Mouse (Mus musculus): ENCODE results near the gene Gm10428.
"Not testable (repeated sequence)": the region's sequence is repeated elsewhere in the genome, so short reads cannot be mapped to it uniquely, and the experiment has no call there.

Gene Gm10428

DNA sequence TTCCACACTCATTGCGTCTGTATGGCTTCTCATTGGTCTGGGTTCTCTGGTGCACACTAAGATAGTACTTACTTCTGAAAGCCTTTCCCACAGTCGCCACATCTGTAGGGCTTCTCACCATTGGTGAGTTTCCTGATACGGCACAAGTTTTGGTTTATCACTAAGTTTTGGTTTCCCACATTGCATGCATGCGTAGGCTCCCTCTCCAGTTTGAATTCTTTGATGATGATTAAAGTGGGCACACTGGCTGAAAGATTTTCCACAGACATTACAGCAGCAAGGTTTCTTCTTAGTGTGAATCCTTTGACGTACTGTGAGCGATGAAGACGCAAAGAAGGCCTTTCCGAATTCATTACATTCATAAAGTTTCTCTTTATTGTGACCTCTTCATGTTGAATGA lies at the start of gene Gm10428:
Gm10428 (plus strand) TSS at position 321 of the 400 bp plus-strand sequence.
- no peak for DNase-seq (ENCODE audit: low spot score)

DNA sequence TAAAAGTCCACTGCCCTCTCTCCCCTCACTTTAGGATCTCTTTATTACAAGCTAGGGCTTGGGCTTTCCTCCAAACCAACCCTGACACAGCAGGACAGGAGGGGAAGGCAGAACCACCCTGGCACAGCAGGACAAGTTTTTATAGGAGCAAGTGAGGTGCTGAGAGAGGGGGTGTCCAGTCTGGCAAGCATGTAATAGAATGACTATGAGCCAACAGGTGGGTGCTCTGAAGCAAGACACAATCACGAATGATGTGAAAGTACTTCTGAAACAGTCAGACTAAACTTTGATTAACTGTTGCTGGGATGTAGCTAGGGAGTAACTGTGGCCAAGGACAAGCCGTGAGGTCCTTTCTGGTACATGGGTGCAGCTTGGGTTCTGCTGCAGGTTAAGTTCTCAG lies 46.8 kb upstream of the Gm10428 start:
- DNase-seq (ENCODE audit: low spot score), result no peak

DNA sequence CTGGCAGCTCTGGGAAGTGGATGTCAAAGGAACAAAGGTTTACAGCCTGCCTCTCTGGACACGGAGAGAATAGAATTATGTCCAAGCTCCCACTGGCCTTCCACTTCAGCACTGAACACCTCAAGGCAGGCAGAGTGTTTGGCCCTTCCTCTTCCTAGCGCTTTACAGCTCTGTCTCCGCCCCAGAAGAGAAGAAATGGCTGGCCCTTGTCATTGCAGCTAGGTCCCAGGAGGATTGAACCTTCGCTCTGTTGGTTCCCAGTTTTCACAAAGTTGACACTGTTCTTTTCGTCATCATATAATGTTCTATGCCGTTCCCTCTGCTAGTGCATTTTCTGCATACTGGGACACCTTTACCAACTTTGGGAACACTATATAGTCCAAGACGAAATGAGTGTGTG lies 44.6 kb upstream of the Gm10428 start:
- DNase-seq (ENCODE audit: low spot score), result no peak

DNA sequence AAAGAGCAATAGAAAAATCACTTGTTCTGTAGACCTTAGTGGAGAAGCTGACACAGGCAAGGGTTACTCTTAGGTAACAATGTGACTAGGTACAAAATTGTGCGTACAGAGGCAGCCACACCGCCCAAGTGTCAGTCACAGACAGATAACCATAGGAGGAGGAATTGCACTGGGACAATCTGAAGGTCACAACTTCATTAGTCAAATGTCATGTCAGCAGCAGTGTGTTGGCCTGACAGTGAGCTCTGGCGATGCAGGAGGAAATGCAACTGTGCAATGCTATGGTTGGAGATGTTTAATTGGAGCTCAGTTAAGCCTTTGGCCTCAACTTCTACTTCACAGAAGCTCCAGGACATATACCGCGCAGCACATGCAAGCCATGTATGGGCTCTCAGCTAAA lies 42.2 kb upstream of the Gm10428 start:
- DNase-seq (ENCODE audit: low spot score), result no peak

DNA sequence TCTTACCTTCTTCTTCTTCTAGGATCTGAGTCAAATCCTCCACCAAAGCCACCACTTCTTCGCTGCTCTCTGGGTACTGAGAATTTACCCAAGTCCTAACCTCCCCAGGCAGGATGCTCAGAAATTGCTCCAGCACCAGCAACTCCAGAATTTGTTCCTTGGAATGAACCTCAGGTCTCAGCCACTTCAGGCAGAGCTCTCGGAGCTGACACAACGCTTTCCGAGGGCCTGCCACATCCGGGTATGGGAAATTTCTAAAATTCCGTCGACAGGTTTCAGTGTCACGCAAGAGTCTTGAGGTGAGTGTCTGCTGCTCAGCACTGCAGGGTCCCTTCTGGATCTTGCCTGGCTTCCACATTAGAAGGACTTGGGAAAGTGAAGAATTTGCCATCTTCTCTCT lies 24.6 kb upstream of the Gm10428 start:
- no peak for DNase-seq (ENCODE audit: low spot score)

DNA sequence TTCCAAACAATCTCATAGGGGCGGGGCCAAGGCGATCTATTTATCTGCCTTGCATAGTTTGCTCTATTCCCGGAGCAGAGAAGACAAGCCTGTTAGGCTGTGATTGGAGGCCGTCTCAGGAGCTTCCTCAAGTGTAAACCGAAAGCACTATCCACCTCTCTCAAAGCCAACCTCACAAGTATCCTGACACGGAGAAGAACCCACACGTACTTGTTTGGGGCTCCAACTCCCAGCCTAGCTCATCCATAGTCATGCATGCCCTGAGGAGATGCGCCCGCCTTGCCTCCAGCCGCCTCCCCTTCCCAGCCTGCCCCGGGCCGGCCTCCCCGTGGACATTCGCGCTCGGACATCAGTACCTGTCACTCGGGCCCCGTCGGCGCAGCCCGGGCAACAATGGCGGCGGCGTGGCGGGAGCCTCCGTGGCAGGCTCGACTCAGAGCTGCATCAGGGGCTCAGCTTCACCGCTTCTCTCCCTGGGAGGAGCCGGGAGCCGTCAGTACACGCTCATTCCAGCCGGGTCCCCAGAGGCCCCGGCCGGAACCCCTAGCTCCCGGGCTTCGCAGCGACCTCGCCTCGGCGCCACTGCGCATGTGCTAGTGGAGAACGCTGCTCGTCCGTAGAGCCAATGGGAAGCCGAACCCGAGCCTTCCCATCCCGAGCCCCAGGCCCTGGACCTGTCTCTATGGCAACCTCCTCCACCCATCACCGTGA lies 21.4 kb upstream of the Gm10428 start, which contains the start of gene Zfp287:
Zfp287 (minus strand) TSS at position 595 of the 711 bp plus-strand sequence.
- peak; percentile 92 for DNase-seq (ENCODE audit: low spot score)

DNA sequence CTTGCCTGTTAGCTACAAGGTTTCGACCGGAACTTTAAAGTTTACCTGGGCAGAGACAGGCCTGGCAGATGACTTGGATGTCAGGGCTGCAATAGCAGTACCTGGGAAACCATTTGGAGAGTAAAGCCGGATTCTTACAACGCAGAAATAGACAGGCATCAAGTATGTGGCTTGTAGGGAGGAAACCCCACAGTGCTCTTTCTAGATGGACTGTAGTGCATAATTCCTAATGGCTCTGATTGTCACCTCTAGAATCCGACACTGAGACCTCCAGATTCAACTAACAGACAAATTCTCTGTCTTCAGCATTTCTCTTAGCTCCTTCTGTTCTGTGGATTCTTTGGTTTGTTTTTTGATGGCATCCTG lies 20.9 kb upstream of the Gm10428 start:
- no peak for DNase-seq (ENCODE audit: low spot score)

DNA sequence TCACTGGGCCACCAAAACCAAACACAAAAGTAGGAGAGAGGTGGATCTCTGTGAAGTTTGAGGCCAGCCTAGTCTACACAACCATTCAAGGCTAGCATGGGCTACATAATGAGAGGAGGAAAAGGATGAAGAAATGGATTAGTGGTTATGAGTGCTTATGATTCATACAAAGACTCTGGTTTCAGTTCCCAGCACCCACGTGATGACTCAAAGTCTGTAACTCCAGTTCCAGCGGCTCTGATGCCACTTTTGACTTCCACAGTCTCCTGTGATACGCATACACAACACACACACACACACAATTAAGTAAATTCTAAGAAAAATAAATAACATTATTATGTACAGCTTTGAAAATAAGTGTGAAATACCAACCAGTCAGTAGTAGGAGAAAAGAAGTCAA lies 20.2 kb upstream of the Gm10428 start:
- DNase-seq (ENCODE audit: low spot score), result no peak

DNA sequence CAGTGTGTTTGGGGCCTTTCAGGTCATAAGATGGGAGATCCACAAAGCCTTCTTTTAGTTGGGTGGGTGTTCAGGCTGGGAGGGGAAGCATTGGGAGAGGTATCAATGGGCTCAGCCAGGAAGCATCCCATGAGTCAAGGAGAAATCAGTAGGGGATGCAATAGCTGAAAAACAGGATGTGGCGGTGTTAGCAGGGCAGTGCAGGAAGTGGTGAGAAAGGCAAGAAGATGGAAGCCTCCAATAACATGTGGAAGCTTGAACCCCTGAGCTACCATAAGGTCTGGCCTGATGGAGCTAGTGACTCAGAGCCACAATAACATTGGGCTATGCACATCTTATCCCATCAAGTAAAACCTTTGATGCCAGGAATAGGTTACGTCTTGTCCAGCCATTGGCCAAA lies 11.7 kb upstream of the Gm10428 start:
- DNase-seq (ENCODE audit: low spot score), result no peak

DNA sequence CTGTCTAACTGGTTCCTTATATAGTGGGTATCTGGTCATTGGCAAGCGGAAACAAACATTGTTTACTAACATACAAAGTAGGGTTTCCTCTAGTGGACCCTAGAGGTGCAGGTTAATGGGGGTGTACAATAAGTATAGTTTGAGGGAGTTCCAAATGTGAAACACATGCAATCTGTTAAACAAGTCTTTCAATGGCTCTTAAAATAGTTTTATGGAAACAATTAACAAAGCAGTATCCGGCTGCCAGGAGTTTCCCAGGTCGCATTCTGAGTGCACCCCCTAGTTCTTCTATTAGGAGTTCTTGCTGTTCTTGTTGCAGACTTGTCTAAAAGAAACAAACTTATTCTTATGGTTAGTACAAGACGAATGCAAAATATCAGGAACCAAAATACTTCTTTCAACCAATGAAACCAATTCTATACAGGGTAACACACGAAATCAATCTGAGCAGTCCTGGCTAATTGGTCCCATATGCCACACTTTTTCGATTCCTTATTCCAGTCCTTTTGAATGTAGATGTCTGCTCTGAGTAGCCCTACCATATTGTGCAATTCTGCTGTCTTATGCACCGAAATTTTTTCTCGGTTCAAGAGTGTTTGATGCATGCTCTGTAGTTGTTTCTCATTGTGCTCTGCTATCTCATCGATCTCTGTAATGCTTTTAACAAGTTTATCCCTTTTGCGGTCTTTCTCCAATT lies 10.5 kb upstream of the Gm10428 start:
- DNase-seq (ENCODE audit: low spot score), result no peak

DNA sequence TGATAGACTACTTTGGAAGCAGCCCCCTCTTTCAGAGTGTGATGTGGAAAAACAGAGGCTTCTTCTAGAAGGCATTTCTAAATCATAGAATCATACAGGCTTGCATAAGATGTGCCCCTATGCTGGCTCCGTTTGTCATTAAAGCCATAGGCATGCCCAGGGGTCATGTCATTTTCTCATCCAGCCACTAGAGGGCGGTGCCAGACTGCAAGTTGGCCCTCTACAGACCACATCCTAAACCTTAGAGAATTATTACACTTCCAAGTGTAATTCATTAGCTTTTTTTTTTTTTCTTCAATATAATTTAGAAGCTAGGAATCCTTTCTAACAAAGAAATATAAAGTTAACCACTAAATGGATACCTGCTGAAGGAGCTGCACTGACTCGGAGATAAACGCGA lies 8.8 kb upstream of the Gm10428 start:
- peak; percentile 62 for DNase-seq (ENCODE audit: low spot score)

DNA sequence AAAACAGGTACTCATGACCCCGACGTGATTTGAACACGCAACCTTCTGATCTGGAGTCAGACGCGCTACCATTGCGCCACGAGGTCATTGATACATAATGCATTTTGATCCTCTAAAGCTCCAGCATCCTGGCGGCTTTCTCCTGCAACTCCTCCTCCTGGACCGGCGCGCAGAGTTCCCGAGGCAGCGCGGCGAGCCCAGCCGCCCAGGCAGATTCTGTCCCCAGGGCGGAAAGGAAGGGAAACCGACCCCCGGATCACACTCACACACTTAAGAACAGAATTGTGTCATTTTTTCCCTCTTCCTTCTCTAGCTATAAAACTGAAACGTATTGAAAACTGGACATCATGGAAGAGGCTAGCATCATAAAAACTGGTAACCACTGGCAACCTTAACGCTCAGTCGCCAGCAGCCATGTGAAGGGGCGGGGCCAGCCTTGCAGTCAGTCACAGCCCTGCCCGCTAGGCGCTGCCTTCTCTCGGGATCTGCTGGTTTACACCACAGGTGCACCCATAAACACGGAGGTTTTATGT lies 6.8 kb upstream of the Gm10428 start:
- DNase-seq (ENCODE audit: low spot score), result peak; percentile 48

DNA sequence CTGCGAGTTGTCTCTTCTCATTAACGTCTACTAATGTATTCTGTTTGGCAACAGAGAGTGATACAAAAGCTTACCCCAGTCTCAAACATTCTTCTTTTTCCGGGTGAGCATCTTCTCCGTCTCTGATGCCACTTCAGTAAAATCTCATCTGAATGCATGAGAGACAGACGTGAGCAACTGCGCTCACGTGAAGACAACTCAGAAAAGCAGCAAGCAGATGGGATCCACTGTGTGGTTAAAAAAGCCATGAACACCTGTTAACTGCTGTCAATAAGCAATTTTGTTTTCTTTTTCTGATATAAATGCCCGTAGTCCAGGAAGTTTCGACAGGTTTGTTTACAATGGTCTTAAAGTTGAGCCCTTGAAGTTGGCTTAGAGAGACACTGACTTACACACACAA lies 5.7 kb upstream of the Gm10428 start:
- DNase-seq (ENCODE audit: low spot score), result no peak

DNA sequence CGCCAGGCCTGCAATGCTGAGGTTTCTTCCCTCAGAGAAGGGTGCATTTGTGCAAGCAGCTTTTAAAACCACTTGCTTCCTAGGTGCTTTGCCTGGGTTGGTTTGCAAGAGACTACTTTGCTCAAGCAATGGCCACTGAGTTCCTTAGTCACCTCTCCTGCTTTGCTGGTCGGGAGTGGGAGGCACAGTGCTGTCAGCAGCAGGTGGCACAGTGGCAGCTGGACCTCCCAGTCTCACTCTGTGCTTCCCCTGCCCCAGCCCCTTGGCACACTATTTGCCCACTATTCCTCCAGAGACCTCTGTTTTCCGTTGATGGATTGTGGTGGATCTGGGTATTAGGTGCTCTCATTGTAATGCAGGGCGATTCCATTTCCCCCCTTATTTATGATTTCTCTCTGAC lies 4.8 kb upstream of the Gm10428 start:
- DNase-seq (ENCODE audit: low spot score), result no peak

DNA sequence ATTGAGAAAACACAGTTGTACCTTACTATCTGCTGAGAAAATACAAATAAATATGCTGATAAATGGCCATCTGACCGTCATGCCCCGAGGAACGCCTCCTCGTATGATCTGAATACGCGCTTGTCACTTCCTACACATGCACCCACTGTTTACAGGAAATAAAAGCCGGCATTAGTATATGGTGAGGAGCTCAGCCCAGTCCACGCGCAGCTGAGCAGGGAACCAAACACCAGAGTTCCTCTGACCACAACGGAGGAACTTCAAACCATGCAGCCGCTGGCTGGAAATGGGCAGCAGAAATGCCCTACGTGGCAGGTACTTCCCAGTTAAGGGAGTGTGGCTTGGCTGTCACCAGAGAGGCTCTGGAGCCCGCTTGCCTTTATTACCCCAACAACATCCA lies 3.5 kb upstream of the Gm10428 start:
- not testable (repeated sequence) for DNase-seq (ENCODE audit: low spot score)

DNA sequence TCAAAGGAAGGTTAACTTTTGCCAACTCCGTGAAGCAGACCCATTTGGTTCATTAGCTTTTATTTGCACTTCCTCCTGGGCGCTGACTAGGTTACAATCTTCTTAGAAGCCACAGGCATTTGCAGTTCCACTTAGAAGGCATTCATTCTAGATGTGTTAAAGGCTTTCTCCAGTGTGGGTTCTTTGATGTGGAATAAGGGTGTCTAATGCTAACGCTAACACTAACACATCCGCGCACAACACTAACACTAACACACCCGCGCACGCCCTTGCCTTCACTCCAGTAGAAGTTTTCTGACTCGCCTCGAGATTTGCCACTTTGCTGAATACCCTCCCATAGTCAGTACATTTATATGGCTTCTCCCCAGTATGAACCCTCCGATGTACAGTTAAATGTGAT lies 709 bp upstream of the Gm10428 start:
- DNase-seq (ENCODE audit: low spot score), result no peak

DNA sequence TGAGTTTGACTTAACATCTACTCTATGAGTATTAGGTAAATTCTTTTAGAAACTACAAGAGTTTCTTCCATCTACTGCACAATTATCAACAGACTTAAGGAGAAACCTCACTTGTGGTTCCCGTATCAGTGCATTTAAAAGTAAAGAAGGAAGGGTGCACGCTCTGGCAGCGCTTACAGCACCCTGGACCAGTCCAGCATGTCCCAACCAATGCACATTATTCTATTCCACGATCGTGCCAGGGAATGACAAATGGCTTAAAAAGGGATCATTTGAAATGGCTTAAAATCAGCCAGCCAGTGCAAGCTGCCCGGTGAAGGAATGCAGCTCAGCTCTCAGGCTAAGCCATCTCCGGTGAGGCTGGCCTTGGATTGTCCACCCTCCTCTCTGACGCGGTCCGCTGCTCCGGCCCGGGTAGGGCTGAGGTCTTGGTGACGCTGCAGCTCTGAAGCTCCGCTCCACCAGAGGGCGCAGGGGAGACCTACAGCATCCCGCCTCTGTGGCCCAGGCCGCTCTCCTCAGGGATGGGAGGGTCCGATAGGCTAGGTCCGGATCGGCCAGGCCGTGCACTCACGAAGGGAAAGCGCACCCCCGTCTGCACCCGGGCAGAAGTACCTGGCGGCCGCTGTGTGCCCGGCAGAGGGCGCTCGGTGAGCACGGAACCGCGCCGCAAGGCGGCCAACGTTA lies 3.7 kb downstream of the Gm10428 start:
- DNase-seq (ENCODE audit: low spot score), result peak; percentile 94

DNA sequence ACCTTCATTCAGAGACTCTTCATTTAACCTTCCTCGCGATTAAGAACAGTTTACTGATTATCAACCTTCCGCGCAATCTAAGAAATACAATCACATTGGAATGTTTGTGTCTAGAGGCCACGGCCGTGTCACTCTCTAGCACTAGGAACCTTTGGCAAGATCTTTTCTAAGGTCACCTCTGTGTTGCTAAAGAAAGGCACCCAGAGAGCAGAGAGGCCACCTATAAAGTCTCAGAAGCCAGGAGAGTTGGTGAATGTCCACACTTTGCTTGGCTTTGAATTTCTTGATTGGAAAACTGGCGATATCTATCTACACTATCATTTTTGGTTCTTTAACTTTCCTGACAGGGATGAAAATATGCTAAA lies 4.2 kb downstream of the Gm10428 start:
- DNase-seq (ENCODE audit: low spot score), result no peak

DNA sequence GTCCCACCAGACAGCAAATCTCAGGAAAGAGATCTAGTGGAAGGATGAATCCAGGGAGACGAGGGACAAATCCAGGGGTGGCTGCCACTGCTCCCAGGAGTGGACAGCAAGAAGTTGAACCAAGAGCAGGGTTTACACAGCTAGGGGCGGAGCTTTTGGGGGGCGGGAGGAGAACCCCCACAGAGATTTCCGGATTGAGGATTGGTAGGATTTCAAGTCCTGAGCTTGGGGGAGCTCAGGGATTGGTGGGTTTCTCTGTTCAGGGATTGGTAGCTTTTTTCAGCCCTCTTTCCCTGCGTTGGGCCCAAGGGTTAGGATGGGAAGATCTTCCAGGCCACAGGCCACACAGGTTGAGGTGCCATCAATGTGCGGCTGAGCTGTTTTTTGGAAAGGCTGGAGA lies 5.0 kb downstream of the Gm10428 start:
- DNase-seq (ENCODE audit: low spot score), result peak; percentile 34

DNA sequence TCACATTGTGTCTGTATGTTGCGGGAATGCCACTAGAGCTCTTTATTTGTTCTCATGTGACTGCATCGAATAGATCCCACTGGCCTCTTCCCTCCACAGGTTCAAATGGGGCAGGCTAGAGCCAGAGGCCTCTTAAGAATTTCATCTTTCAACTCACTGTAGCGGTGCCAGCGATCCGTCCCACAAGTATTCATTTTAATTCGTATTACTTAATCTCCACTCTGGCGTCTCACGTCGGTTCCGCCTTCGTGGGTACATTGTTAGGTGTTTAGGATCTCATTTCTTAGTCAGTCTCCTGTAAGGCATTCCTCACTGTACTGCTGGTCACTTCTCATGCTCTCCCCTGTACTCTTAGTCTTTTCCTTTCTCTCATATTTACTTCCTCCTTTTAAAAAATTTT lies 5.6 kb downstream of the Gm10428 start:
- no peak for DNase-seq (ENCODE audit: low spot score)

DNA sequence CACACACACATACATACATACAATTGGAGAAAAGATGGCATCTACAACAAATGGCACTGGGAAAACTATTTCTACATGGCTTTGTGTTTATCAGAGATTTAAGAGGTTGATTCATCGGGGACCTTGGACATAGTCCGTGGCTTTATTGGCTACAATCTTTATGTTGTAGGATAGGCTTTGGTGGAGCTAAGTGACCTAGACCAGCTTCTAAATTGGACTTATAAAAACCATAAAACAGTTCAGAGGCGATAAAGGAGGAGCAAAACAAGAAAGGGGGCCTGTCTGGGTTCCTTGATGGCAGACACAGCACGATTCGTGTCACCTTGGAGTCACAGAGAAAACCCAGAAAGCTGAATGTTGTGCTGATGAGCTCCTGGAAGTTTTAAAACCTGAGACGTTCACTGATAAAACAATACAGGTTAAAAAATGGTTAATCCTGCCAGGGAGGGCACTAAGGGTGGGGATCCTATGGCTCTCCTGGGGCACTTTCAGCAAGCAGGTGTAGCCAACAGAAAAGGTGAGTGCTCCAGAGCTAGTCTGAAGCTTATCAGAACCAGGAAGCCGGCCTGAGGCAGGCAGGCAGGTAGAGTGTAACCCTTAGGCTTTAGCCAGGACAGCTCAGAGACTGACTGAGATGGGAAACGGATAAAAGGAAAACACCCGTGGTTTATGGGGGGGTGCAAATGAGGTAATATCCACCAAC lies 8.0 kb downstream of the Gm10428 start:
- no peak for DNase-seq (ENCODE audit: low spot score)

DNA sequence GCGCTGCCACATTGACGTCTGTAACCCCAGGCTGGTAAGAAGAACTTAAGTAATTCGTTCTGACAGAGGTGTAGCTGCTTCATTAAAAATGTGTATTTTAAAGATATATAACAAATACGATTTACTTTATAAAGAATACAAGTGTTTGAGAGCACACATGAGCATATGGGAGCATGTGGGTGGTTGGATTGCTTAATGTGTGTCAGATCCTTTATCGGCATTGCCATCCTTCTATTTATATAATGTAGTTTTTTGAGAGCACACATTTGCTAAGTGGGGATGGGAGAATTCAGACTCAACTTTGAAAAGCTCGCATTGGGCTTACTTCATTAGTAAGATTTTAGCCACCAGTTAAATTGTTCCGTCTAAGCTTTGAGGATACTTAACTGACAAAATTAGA lies 23.6 kb downstream of the Gm10428 start:
- DNase-seq (ENCODE audit: low spot score), result no peak
